Mouse (Mus musculus) bone marrow macrophage, adult 2 months (primary cell): ENCODE data around the gene Rae1. TPM values are rescaled to one million over a fixed set of nuclear protein-coding genes. Genes with fewer than 3 reads are reported as not detected.

Experiments used
- H3K27ac ChIP-seq: 2 replicates; pipeline ENCODE4 v1.5.1; 2012; ENCODE audit warnings: low read depth, low read length; ENCODE audit not compliant: insufficient read depth
- H3K4me1 ChIP-seq: 2 replicates; pipeline ENCODE4 v1.6.1; 2012; ENCODE audit warnings: low read length; ENCODE audit not compliant: control insufficient read depth, insufficient read depth
- H3K4me3 ChIP-seq: 2 replicates; pipeline ENCODE4 v1.5.1; 2012; ENCODE audit warnings: mild to moderate bottlenecking, low read length, moderate library complexity; ENCODE audit not compliant: insufficient read depth
- CTCF ChIP-seq: IDR thresholded peaks from 2 replicates; pipeline ENCODE4 v1.5.1; 2012; ENCODE audit warnings: low read depth, mild to moderate bottlenecking, low read length, moderate library complexity
- POLR2A ChIP-seq: IDR thresholded peaks from 2 replicates; pipeline ENCODE4 v1.6.1; 2012; ENCODE audit warnings: mild to moderate bottlenecking, low read depth, low read length, borderline replicate concordance
- polyA plus RNA-seq: library from polyadenylated mRNA; stranded (reverse); fragments of >200 nt; gene quantifications from 2 replicates; pipeline ENCODE4 v1.2.4, GENCODE M21; 2012; ENCODE audit not compliant: missing spikeins, insufficient read depth, insufficient read length

Rae1 gene
- polyA plus RNA-seq, 1 experiment, result 28.4 TPM

DNA sequence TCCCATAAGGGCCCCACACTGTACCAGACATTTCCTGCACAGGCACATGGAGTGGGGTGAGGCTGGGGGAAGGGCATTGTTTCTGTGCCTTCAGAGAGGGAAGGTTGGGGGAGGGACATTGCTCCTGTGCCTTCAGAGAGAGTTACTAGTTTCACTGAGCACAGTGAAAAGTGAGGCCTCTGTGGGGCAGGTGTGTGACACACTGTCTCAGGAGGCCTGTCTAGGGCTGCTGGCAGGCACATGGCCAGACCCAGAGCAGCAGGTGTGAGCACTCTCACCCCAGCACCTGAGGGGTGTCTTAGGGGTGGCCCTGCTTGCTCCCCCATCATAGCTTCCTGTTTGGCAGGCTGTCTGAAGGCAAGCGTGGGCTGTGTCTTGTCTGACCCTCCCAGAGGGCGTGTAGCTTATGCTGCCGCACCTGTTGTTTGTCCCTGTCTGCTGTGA, 26.8 kb downstream of the Rae1 start:
- no peak overlapping the region for H3K4me3 ChIP-seq
- no peak overlapping the region for H3K27ac ChIP-seq
- TF ChIP-seq POLR2A (no peak), CTCF (no peak)
- H3K4me1 ChIP-seq, result peaks cover 23% of the 10 kb centered on the region

DNA sequence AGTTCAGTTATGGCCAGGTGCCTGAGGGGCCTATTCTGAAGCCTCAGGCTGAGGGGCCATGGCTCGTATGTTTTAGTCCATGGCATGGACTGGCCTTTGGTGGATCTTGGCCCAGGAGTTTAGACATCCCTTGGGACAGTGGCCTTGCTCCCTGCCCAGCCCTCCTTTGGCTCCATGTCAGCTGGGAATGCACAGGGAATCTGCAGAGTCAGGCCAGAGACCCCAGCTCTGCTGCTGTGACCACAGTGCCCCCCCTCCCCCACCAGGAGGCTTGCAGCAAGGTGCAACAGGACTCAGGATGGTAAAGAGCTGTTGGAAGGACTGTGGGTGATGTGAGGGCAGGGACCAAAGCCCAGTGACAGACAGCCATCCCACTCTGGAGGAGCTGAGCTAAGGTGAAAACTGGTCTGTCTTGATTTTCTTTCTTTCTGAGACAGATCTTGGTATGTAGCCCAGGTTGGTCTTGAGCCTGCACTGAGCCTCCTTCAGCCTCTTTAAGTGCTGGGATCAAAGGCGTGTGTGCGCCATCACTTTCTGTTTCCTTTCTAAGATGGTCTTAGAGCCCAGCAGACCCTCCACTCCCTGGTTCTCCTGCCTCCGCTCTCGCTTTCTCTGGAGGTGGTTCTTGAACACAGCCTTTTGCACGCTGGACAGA, 27.4 kb downstream of the Rae1 start:
- TF ChIP-seq CTCF (no peak), POLR2A (no peak)
- H3K4me3 ChIP-seq, result no peak overlapping the region
- H3K4me1 ChIP-seq, result peaks cover 23% of the 10 kb centered on the region
- no peak overlapping the region for H3K27ac ChIP-seq

GRCm38 (mm10) chr2:173027824-173028495, 28.0 kb downstream of the Rae1 start:
- Histone ChIP-seq H3K27ac (no peak overlapping the region), H3K4me3 (no peak overlapping the region), H3K4me1 (peaks cover 23% of the 10 kb centered on the region)
- TF ChIP-seq POLR2A (no peak), CTCF (no peak)

DNA sequence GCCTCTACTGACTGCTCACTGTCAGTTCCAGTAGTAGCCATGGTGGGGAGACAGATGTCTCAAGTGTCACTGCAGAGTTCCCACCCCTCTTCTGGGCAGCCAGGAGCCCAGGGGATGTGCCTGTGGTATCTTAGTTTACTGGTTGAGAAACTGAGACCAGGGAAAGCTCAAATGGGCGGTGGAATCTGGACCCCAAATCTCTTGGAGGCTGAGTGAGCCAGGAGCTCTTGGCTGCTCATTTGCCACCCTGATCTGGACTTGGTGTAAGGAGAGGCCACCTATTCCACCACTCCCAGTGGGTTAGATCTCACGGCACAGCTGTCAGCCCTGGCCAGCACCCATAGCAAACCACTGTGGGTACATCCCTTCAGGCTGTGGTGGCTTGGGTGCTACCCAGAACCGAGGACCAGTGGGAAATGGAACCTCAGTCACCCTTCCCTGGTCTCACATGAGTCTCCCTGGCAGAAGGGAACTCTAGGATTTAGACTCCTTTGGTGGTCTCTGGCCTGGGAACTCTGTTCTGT, 28.7 kb downstream of the Rae1 start:
- no peak for TF ChIP-seq POLR2A
- no peak for TF ChIP-seq CTCF
- peaks cover 17% of the 10 kb centered on the region for H3K4me1 ChIP-seq
- H3K27ac ChIP-seq, result no peak overlapping the region
- H3K4me3 ChIP-seq, result no peak overlapping the region

DNA sequence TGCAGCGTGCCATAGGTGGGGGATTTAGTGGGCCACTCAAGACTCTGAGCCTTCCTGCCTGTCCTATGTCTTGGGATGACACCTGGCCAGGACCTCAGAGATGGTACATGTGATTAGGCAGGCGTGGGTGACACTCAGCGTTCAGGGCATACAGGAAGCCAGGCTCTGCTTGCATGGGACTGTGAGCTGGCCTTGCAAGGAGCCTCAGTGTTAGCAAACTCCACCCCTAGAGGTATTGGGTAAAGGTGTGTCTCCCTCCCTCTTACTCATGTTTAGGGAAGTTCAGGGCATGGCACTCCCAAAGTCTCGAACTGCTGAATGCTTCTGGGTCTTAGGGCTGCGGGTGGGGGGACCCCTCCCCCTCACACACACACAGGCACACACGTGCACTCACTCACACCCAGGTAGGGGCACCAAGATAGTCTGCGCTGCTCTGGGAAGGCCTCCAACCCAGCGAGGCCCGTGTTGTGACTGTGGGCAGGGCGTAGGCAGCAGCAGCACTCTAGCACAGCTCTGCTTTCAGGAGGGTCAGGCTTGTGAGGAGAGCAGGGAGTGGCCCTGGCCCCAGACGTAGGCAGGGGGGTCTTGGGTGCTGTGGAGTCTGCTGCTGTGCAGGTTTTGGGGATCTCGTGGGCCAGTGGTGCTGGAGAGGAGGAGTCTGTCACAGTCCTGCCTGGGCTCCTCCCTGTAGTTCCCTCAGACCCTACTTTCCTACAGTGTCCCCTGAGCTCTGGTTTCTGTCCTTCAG, 30.8 kb downstream of the Rae1 start:
- H3K27ac ChIP-seq, result no peak overlapping the region
- H3K4me3 ChIP-seq, result no peak overlapping the region
- H3K4me1 ChIP-seq, result peaks cover 7% of the 10 kb centered on the region
- TF ChIP-seq CTCF (no peak), POLR2A (no peak)

GRCm38 (mm10) chr2:173033531-173033930, 33.6 kb downstream of the Rae1 start:
- TF ChIP-seq CTCF (no peak), POLR2A (no peak)
- Histone ChIP-seq H3K27ac (no peak overlapping the region), H3K4me1 (no peaks in the 10 kb centered on the region), H3K4me3 (no peak overlapping the region)

GRCm38 (mm10) chr2:173034998-173035397, 35.1 kb downstream of the Rae1 start:
- H3K4me3 ChIP-seq, result no peak overlapping the region
- no peak overlapping the region for H3K27ac ChIP-seq
- no peaks in the 10 kb centered on the region for H3K4me1 ChIP-seq
- no peak for TF ChIP-seq CTCF
- TF ChIP-seq POLR2A, result no peak

GRCm38 (mm10) chr2:173035653-173036052, 35.7 kb downstream of the Rae1 start:
- Histone ChIP-seq H3K27ac (no peak overlapping the region), H3K4me3 (no peak overlapping the region), H3K4me1 (no peaks in the 10 kb centered on the region)
- no peak for TF ChIP-seq CTCF
- TF ChIP-seq POLR2A, result no peak

DNA sequence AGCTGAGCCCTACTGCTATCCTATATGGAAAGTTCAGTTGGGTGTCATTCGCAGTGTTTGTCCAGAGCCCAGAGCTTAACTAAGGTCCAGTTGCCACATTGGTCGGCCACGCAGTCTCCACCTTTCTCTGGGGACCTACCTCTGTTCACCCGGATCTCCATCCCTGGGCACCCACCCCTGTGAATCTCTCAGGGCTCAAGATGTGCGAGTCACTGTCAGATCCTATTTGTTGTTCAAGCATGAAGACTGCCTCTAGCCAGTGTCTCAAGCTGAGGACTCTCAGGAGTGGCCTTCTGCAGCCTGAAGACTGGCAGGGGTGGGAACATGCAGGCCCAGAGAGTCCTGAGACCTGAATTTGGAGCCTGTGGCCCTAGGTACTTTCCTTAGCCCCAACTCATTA, 36.1 kb downstream of the Rae1 start:
- Histone ChIP-seq H3K27ac (no peak overlapping the region), H3K4me1 (no peaks in the 10 kb centered on the region), H3K4me3 (no peak overlapping the region)
- TF ChIP-seq POLR2A, result no peak
- no peak for TF ChIP-seq CTCF

- H3K4me3 ChIP-seq, result no peak overlapping the region
- no peak for TF ChIP-seq POLR2A
- H3K4me1 ChIP-seq, result no peaks in the 10 kb centered on the region
Observed at GRCm38 (mm10) chr2:173036611-173037010, 36.7 kb downstream of the Rae1 start.

More at GRCm38 (mm10) chr2:173036611-173037010, 36.7 kb downstream of the Rae1 start:
- H3K27ac ChIP-seq, result no peak overlapping the region
